Mouse (Mus musculus): Measurements from ENCODE around the gene Abca2. TPM values are rescaled to one million over a fixed set of nuclear protein-coding genes. Genes with fewer than 3 reads are reported as not detected.

Gene Abca2
- 105 TPM for polyA plus RNA-seq (2015; fragmentation: Illumina TruSeq; extraction: RNeasy Lipid Tissue Mini Kit (QIAGEN cat#74804); ENCODE audit: low read depth, low replicate concordance)

DNA sequence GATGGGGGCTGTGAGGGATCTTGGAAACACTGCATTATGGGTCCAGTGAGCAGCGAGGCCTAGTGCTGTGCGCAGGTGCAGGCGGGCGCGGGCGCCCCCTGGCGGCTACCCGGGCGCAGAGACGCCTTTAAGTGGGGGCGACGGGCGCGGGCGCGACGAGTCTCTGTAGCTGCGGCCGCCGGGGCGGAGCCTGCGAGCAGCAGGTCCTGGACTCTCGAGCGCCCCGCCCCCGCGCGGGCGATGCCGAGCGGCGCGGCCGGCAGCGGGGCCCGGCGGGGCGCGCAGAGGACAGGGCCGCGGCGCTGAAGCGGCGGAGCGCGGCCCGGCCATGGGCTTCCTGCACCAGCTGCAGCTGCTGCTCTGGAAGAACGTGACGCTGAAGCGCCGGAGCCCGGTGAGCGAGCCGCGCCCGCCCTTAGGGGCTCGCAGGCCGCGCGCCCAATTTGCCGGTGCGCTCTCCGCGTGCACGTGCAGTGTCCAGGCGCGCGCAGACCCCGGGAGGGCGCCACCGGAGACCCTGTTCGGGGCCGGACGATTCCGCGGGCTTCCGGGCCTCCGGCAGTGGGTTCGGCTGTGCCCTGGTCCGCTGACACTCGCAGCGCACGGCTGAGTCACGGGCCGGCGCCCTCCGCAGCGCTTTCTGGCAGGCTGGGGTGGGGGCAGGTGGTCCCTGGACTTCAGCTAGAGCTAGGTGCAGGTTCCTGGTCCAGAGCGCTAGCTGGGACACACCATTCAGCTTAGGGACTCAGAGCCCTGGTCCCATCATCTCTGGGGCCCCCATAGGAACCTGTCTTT is at the start of gene Abca2:
Abca2 (plus strand) TSS at position 262 of the 795 bp plus-strand sequence.

DNA sequence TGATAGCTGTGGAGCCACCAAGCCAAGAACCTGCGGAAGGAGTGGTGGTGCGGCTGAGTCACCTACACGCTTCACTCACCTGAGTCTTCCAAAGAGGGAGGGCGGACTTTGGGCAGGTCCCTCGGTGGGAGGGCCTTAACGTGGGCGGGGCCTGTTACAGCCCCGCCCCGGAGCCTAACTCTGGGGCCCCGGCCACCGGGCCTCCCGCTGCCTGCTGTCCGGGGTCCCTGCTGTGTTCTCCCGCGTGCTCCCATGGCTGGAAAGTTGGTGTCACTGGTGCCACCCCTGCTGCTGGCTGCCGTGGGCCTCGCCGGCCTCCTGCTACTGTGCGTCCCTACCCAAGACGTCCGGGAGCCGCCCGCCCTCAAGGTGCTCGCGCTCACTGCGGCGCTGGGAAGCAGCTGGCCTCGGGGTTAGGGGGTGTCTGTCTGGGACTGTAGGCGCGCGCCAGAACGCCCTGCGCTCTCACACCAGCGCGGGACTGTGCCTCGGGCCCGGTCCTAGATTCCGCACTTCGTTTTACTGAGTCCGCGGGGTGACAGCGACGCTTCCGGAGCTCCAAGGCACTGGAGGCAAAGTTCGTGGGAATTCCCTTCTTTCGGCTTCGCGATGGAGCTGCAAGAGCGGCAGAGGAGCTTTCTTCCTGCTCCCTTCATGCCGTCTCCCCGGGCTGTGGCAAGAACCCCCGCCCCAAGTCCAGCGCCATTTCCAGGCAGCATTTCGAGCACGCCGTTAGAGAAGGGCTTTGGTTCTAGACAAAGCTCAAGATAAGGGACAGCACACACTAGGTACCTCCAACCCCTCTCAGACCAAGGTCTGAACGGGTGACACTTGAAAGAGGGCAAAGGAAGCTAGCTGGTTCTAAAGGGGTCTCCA is 32.5 kb upstream of the Abca2 start, which contains the start of gene Entpd2:
Entpd2 (plus strand) TSS at position 154 of the 876 bp plus-strand sequence.

DNA sequence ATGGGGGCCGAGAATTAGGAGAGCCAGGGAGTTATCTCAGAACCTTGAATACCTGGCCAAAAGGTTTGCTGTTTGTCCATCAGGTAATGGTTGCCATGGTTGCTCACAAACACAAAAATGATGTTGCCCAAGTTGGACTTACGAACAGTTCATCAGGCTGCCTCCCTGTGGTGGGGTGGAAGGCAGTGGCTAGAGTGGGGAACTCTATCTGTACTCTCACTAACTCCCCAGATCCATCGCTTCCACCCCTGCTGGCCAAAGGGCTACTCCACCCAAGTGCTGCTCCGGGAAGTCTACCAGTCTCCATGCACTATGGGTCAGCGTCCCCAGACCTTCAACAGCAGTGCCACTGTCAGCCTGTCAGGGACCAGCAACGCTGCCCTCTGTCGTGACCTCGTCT is 29.5 kb upstream of the Abca2 start, which contains the start of gene Npdc1:
Npdc1 (plus strand) TSS at position 301 of the 400 bp plus-strand sequence.

DNA sequence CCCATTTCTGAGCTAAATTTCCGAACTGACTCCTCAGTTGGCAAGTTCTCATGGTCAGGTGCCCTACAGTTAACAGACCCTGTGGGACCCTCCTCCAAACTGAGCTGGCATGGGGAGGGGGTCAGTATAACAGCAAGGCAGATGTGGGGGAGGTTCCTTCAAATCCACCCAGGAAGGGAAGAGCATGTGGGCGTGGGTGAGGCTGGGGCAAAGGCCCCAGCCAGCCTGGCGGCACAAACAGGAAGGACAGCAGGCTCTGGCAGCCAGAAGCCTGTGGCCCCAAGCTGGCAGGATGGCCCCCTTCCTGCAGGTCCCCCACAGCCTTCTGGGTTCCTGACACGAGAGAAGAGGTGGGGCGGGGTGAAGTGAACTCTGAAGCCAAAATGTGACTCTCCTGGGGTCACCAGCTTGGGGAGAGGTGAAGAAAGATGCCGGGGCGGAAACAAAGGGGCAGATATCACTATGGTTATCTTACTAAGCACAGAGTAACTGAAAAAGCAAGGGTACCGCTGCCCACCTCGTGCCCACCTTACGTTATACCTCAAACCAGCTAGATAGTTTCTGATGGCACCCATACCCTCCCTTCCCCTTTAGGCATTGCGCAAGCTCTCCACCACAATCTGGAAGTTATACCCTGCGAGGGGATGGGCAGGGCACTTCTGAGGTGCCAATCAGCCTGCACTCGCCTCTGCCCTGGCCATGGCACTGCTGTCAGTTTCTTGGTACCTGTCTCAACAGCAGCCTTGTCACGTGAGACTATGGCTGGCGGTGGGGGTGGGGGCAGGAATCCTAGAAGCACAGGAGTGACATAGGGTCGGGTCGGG is 5.7 kb upstream of the Abca2 start, which contains the start of gene Fut7:
Fut7 (plus strand) TSS at position 681 of the 824 bp plus-strand sequence.

DNA sequence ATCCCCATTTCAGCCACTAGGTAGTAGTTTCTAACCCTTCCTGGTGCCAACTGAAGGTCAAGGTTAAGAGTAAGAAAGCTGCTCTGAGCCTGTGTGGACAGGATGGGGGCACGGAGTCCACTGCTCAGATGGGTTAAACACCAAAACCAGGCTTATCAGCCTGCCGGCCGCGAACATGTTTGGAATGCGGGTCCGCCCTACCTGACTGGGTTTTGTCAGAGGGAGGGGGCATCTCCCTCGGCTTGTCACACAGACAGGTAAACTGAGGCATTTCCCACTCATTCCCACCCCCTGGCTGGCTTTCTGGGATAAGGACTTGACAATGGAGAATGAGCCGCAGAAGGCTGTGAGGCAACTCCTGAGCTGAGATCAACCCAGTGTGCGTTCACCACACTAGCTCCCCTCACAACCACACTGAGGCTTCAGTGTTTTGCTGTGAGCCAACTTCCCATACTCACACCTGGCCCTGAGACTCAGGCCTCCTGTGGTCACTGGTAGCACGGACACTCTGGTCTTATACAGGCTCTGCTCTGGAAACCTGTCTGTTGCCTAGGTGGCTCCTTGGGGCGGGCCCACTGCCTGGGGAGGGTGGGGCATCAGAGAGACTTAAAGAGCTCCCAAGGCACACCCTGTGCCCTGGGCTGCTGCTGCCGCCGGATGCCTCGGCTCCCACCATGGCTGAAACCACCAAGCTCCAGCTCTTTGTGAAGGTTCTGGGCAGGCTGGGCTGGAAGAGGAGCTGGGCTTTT is 27.9 kb downstream of the Abca2 start, which contains the start of gene Clic3:
Clic3 (plus strand) TSS at position 634 of the 749 bp plus-strand sequence.

DNA sequence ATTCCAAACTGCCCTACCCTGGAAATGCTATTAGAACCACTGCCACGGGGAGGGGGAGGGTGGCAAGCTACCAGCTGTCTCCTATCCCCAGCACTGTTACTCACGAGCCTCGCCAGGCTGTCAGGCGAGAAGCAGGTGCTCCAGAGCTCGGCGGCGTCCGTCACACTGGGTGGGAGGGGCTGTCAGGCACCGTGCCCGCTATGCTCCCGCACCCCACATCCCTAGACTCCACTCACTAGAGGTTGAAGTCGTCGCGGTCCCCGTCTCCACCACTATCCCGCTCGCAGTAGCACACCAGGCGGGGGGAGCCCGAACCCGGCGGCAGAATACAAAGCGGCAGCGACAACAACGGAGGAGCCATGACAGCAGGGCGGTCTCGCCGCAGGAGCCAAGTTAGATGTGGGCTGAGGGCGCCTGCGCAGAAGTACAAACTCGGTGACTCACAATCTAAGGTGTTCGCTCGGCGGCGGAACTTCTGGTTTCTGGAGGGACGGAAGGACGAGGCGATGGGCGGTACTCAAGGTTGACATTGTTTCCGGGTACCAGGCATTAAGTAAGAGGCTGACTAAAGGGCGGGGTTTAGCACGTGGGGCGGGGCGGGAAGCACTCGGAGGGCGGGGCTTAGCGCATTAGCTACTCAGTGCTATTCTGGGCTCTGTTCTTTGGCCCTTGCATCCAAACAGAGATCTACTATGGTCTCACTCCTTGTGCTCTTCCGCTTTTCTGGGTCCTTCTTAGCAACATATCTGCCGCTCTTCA is 32.2 kb downstream of the Abca2 start, which contains the start of gene Paxx:
Paxx (minus strand) TSS at position 544 of the 759 bp plus-strand sequence.

DNA sequence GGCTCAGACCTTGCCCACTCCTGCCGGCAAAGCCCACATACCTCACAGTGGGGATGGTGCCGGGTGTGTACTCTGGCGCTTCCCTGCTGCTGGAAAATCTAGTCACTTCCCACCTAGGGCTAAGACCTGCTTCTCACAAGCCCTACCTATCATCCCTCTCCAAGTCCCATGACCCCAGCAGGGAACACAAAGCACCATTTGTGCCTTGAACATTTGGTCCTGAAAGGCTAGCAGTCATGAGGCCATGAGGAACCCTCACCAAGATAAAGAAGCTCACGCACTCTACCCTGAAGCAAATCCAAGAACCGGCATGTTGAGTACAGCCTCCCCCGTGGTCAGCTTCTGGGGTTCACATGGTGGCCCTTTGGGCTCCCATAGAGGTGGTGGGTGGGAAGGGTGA is 41.5 kb downstream of the Abca2 start, which contains the start of gene Ptgds:
Ptgds (minus strand) TSS at position 78 of the 400 bp plus-strand sequence.

DNA sequence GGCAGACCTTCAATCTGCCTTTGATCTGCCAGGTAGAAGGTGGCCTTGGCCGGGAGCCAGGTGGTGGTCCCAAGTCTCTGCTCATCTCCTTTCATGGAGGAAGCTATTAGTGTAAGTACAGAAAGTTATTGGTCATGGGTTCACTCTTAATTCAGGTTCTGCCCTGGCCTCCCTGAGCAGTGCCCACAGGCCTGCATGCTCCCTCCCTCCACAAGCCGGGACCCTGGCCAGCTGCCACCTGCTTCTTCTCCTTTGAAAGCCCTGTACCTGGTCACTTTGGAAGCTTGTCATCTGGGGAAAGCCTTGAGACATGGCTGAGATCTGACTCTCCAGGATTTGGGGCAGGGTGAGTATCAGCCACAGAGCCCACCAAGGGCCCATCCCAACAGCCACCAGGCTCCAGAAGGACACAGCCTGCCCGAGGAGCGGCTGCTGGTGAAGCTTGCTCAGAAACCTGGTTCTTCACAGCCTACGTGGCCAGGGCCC is 65.0 kb downstream of the Abca2 start, which contains the start of gene Lcn12:
Lcn12 (minus strand) TSS at position 436 of the 486 bp plus-strand sequence.

Other genes starting within 250 kb of the Abca2 start
- 13.6 TPM for gene Nrarp, start 247.9 kb upstream of the Abca2 start, polyA plus RNA-seq (2015; fragmentation: Illumina TruSeq; extraction: RNeasy Lipid Tissue Mini Kit (QIAGEN cat#74804); ENCODE audit: low read depth, low replicate concordance)
- 2.9 TPM for gene Tor4a, start 231.8 kb upstream of the Abca2 start, polyA plus RNA-seq (2015; fragmentation: Illumina TruSeq; extraction: RNeasy Lipid Tissue Mini Kit (QIAGEN cat#74804); ENCODE audit: low read depth, low replicate concordance)
- 47.7 TPM for gene Nelfb, start 217.2 kb upstream of the Abca2 start, polyA plus RNA-seq (2015; fragmentation: Illumina TruSeq; extraction: RNeasy Lipid Tissue Mini Kit (QIAGEN cat#74804); ENCODE audit: low read depth, low replicate concordance)
- not detected for gene Stpg3, start 214.1 kb upstream of the Abca2 start, polyA plus RNA-seq (2015; fragmentation: Illumina TruSeq; extraction: RNeasy Lipid Tissue Mini Kit (QIAGEN cat#74804); ENCODE audit: low read depth, low replicate concordance)
- gene Fam166a, start 210.0 kb upstream of the Abca2 start, polyA plus RNA-seq (2015; fragmentation: Illumina TruSeq; extraction: RNeasy Lipid Tissue Mini Kit (QIAGEN cat#74804); ENCODE audit: low read depth, low replicate concordance) = not detected
- gene Tubb4b, start 204.0 kb upstream of the Abca2 start, polyA plus RNA-seq (2015; fragmentation: Illumina TruSeq; extraction: RNeasy Lipid Tissue Mini Kit (QIAGEN cat#74804); ENCODE audit: low read depth, low replicate concordance) = 563 TPM
- not detected for gene Slc34a3, start 194.3 kb upstream of the Abca2 start, polyA plus RNA-seq (2015; fragmentation: Illumina TruSeq; extraction: RNeasy Lipid Tissue Mini Kit (QIAGEN cat#74804); ENCODE audit: low read depth, low replicate concordance)
- not detected for gene Rnf224, start 191.9 kb upstream of the Abca2 start, polyA plus RNA-seq (2015; fragmentation: Illumina TruSeq; extraction: RNeasy Lipid Tissue Mini Kit (QIAGEN cat#74804); ENCODE audit: low read depth, low replicate concordance)
- 180 TPM for gene Rnf208, start 186.4 kb upstream of the Abca2 start, polyA plus RNA-seq (2015; fragmentation: Illumina TruSeq; extraction: RNeasy Lipid Tissue Mini Kit (QIAGEN cat#74804); ENCODE audit: low read depth, low replicate concordance)
- gene Cysrt1, start 186.3 kb upstream of the Abca2 start, polyA plus RNA-seq (2015; fragmentation: Illumina TruSeq; extraction: RNeasy Lipid Tissue Mini Kit (QIAGEN cat#74804); ENCODE audit: low read depth, low replicate concordance) = not detected
- 6.7 TPM for gene AL732309.1, start 181.8 kb upstream of the Abca2 start, polyA plus RNA-seq (2015; fragmentation: Illumina TruSeq; extraction: RNeasy Lipid Tissue Mini Kit (QIAGEN cat#74804); ENCODE audit: low read depth, low replicate concordance)
- gene Tmem203, start 173.3 kb upstream of the Abca2 start, polyA plus RNA-seq (2015; fragmentation: Illumina TruSeq; extraction: RNeasy Lipid Tissue Mini Kit (QIAGEN cat#74804); ENCODE audit: low read depth, low replicate concordance) = 19.6 TPM
- 23.4 TPM for gene Tprn, start 166.1 kb upstream of the Abca2 start, polyA plus RNA-seq (2015; fragmentation: Illumina TruSeq; extraction: RNeasy Lipid Tissue Mini Kit (QIAGEN cat#74804); ENCODE audit: low read depth, low replicate concordance)
- 92.1 TPM for gene Ssna1, start 156.3 kb upstream of the Abca2 start, polyA plus RNA-seq (2015; fragmentation: Illumina TruSeq; extraction: RNeasy Lipid Tissue Mini Kit (QIAGEN cat#74804); ENCODE audit: low read depth, low replicate concordance)
- 89.9 TPM for gene Anapc2, start 156.2 kb upstream of the Abca2 start, polyA plus RNA-seq (2015; fragmentation: Illumina TruSeq; extraction: RNeasy Lipid Tissue Mini Kit (QIAGEN cat#74804); ENCODE audit: low read depth, low replicate concordance)
- gene Tmem210, start 140.6 kb upstream of the Abca2 start, polyA plus RNA-seq (2015; fragmentation: Illumina TruSeq; extraction: RNeasy Lipid Tissue Mini Kit (QIAGEN cat#74804); ENCODE audit: low read depth, low replicate concordance) = not detected
- gene Lrrc26, start 138.8 kb upstream of the Abca2 start, polyA plus RNA-seq (2015; fragmentation: Illumina TruSeq; extraction: RNeasy Lipid Tissue Mini Kit (QIAGEN cat#74804); ENCODE audit: low read depth, low replicate concordance) = not detected
- gene Grin1, start 109.5 kb upstream of the Abca2 start, polyA plus RNA-seq (2015; fragmentation: Illumina TruSeq; extraction: RNeasy Lipid Tissue Mini Kit (QIAGEN cat#74804); ENCODE audit: low read depth, low replicate concordance) = 267 TPM
- 51.8 TPM for gene Man1b1, start 96.4 kb upstream of the Abca2 start, polyA plus RNA-seq (2015; fragmentation: Illumina TruSeq; extraction: RNeasy Lipid Tissue Mini Kit (QIAGEN cat#74804); ENCODE audit: low read depth, low replicate concordance)
- gene Dpp7, start 72.3 kb upstream of the Abca2 start, polyA plus RNA-seq (2015; fragmentation: Illumina TruSeq; extraction: RNeasy Lipid Tissue Mini Kit (QIAGEN cat#74804); ENCODE audit: low read depth, low replicate concordance) = 38.1 TPM
- 27.2 TPM for gene Uap1l1, start 63.0 kb upstream of the Abca2 start, polyA plus RNA-seq (2015; fragmentation: Illumina TruSeq; extraction: RNeasy Lipid Tissue Mini Kit (QIAGEN cat#74804); ENCODE audit: low read depth, low replicate concordance)
- gene Sapcd2, start 56.4 kb upstream of the Abca2 start, polyA plus RNA-seq (2015; fragmentation: Illumina TruSeq; extraction: RNeasy Lipid Tissue Mini Kit (QIAGEN cat#74804); ENCODE audit: low read depth, low replicate concordance) = 2.5 TPM
- 11.2 TPM for gene Entpd2, start 32.8 kb upstream of the Abca2 start, polyA plus RNA-seq (2015; fragmentation: Illumina TruSeq; extraction: RNeasy Lipid Tissue Mini Kit (QIAGEN cat#74804); ENCODE audit: low read depth, low replicate concordance)
- 274 TPM for gene Npdc1, start 29.4 kb upstream of the Abca2 start, polyA plus RNA-seq (2015; fragmentation: Illumina TruSeq; extraction: RNeasy Lipid Tissue Mini Kit (QIAGEN cat#74804); ENCODE audit: low read depth, low replicate concordance)
- 1.1 TPM for gene Fut7, start 5.4 kb upstream of the Abca2 start, polyA plus RNA-seq (2015; fragmentation: Illumina TruSeq; extraction: RNeasy Lipid Tissue Mini Kit (QIAGEN cat#74804); ENCODE audit: low read depth, low replicate concordance)
- not detected for gene Clic3, start 28.1 kb downstream of the Abca2 start, polyA plus RNA-seq (2015; fragmentation: Illumina TruSeq; extraction: RNeasy Lipid Tissue Mini Kit (QIAGEN cat#74804); ENCODE audit: low read depth, low replicate concordance)
- 96.2 TPM for gene Paxx, start 32.4 kb downstream of the Abca2 start, polyA plus RNA-seq (2015; fragmentation: Illumina TruSeq; extraction: RNeasy Lipid Tissue Mini Kit (QIAGEN cat#74804); ENCODE audit: low read depth, low replicate concordance)
- gene Ptgds, start 41.3 kb downstream of the Abca2 start, polyA plus RNA-seq (2015; fragmentation: Illumina TruSeq; extraction: RNeasy Lipid Tissue Mini Kit (QIAGEN cat#74804); ENCODE audit: low read depth, low replicate concordance) = 2,295 TPM
- gene Lcn12, start 65.2 kb downstream of the Abca2 start, polyA plus RNA-seq (2015; fragmentation: Illumina TruSeq; extraction: RNeasy Lipid Tissue Mini Kit (QIAGEN cat#74804); ENCODE audit: low read depth, low replicate concordance) = not detected
- gene Fbxw5, start 72.0 kb downstream of the Abca2 start, polyA plus RNA-seq (2015; fragmentation: Illumina TruSeq; extraction: RNeasy Lipid Tissue Mini Kit (QIAGEN cat#74804); ENCODE audit: low read depth, low replicate concordance) = 96.2 TPM
- gene C8g, start 73.0 kb downstream of the Abca2 start, polyA plus RNA-seq (2015; fragmentation: Illumina TruSeq; extraction: RNeasy Lipid Tissue Mini Kit (QIAGEN cat#74804); ENCODE audit: low read depth, low replicate concordance) = 1.9 TPM
- gene Traf2, start 118.2 kb downstream of the Abca2 start, polyA plus RNA-seq (2015; fragmentation: Illumina TruSeq; extraction: RNeasy Lipid Tissue Mini Kit (QIAGEN cat#74804); ENCODE audit: low read depth, low replicate concordance) = 10.6 TPM
- gene Edf1, start 129.1 kb downstream of the Abca2 start, polyA plus RNA-seq (2015; fragmentation: Illumina TruSeq; extraction: RNeasy Lipid Tissue Mini Kit (QIAGEN cat#74804); ENCODE audit: low read depth, low replicate concordance) = 365 TPM
- 0.95 TPM for gene Mamdc4, start 146.1 kb downstream of the Abca2 start, polyA plus RNA-seq (2015; fragmentation: Illumina TruSeq; extraction: RNeasy Lipid Tissue Mini Kit (QIAGEN cat#74804); ENCODE audit: low read depth, low replicate concordance)
- gene Phpt1, start 146.5 kb downstream of the Abca2 start, polyA plus RNA-seq (2015; fragmentation: Illumina TruSeq; extraction: RNeasy Lipid Tissue Mini Kit (QIAGEN cat#74804); ENCODE audit: low read depth, low replicate concordance) = 94.8 TPM
- gene Ajm1, start 153.1 kb downstream of the Abca2 start, polyA plus RNA-seq (2015; fragmentation: Illumina TruSeq; extraction: RNeasy Lipid Tissue Mini Kit (QIAGEN cat#74804); ENCODE audit: low read depth, low replicate concordance) = 44.4 TPM
- 145 TPM for gene Rabl6, start 179.8 kb downstream of the Abca2 start, polyA plus RNA-seq (2015; fragmentation: Illumina TruSeq; extraction: RNeasy Lipid Tissue Mini Kit (QIAGEN cat#74804); ENCODE audit: low read depth, low replicate concordance)
- gene Ccdc183, start 189.0 kb downstream of the Abca2 start, polyA plus RNA-seq (2015; fragmentation: Illumina TruSeq; extraction: RNeasy Lipid Tissue Mini Kit (QIAGEN cat#74804); ENCODE audit: low read depth, low replicate concordance) = not detected
- gene Tmem141, start 193.3 kb downstream of the Abca2 start, polyA plus RNA-seq (2015; fragmentation: Illumina TruSeq; extraction: RNeasy Lipid Tissue Mini Kit (QIAGEN cat#74804); ENCODE audit: low read depth, low replicate concordance) = 54.0 TPM
- gene Fcna, start 199.3 kb downstream of the Abca2 start, polyA plus RNA-seq (2015; fragmentation: Illumina TruSeq; extraction: RNeasy Lipid Tissue Mini Kit (QIAGEN cat#74804); ENCODE audit: low read depth, low replicate concordance) = 0.79 TPM
- not detected for gene Lcn8, start 224.4 kb downstream of the Abca2 start, polyA plus RNA-seq (2015; fragmentation: Illumina TruSeq; extraction: RNeasy Lipid Tissue Mini Kit (QIAGEN cat#74804); ENCODE audit: low read depth, low replicate concordance)
- not detected for gene Lcn5, start 229.2 kb downstream of the Abca2 start, polyA plus RNA-seq (2015; fragmentation: Illumina TruSeq; extraction: RNeasy Lipid Tissue Mini Kit (QIAGEN cat#74804); ENCODE audit: low read depth, low replicate concordance)
- not detected for gene Lcn6, start 248.1 kb downstream of the Abca2 start, polyA plus RNA-seq (2015; fragmentation: Illumina TruSeq; extraction: RNeasy Lipid Tissue Mini Kit (QIAGEN cat#74804); ENCODE audit: low read depth, low replicate concordance)